Mouse (Mus musculus) CH12.LX (cell line): ENCODE data around the gene Krtap12-1. TPM values are rescaled to one million over a fixed set of nuclear protein-coding genes. Genes with fewer than 3 reads are reported as not detected.

Experiments
- DNase-seq: peaks from one replicate; pipeline ENCODE4 v3.0.0-alpha.2; 2013; ENCODE audit errors: extremely low read depth
- H3K27ac ChIP-seq: 2 replicates; pipeline ENCODE4 v1.5.1; 2012; ENCODE audit warnings: low read depth, mild to moderate bottlenecking, control low read depth, moderate library complexity; ENCODE audit not compliant: insufficient read depth
- H3K27me3 ChIP-seq: replicated peaks from 2 replicates; pipeline ENCODE3; 2012; ENCODE audit warnings: inconsistent platforms
- H3K36me3 ChIP-seq, 2 experiments: replicated peaks in 1 of 2; 2 replicates each; pipeline versions ENCODE3 to v1.6.1; 2012; ENCODE audit warnings: inconsistent platforms in 1 of 2, low read length in 1 of 2, mild to moderate bottlenecking in 1 of 2, mixed read lengths in 1 of 2, moderate library complexity in 1 of 2; ENCODE audit not compliant: control insufficient read depth in 1 of 2, insufficient read depth in 1 of 2
- H3K4me1 ChIP-seq, 2 experiments: 2 replicates each; pipeline ENCODE4 v1.6.1; 2012; ENCODE audit warnings: inconsistent platforms in 1 of 2, moderate library complexity in 1 of 2; ENCODE audit not compliant: insufficient read depth in 2 of 2, control insufficient read depth in 1 of 2
- H3K4me2 ChIP-seq: 2 replicates; pipeline ENCODE4 v1.6.1; 2012; ENCODE audit warnings: low read depth, mild to moderate bottlenecking, control low read depth; ENCODE audit not compliant: poor library complexity, insufficient read depth, severe bottlenecking
- H3K4me3 ChIP-seq, 3 experiments: fragments of 150-350 bp in 1 of 3; sonication (generic) in 1 of 3; replicated peaks in 1 of 3; 2 replicates each; pipeline versions ENCODE3 to v1.5.1; 2011 to 2012; ENCODE audit warnings: low read depth in 2 of 3, low read length in 2 of 3, mild to moderate bottlenecking in 2 of 3, moderate library complexity in 2 of 3, control low read depth in 1 of 3, improper control_type of control experiment in 1 of 3, inconsistent platforms in 1 of 3, mixed read lengths in 1 of 3; ENCODE audit not compliant: poor library complexity in 1 of 3
- H3K79me2 ChIP-seq: replicated peaks from 2 replicates; pipeline ENCODE4 v1.6.1; 2012; ENCODE audit warnings: mild to moderate bottlenecking, moderate library complexity; ENCODE audit not compliant: control insufficient read depth, poor library complexity, insufficient read depth, severe bottlenecking; ENCODE audit errors: extremely low read depth
- H3K9ac ChIP-seq: 2 replicates; pipeline ENCODE4 v1.6.1; 2012; ENCODE audit warnings: low read depth, mild to moderate bottlenecking, control low read depth, moderate library complexity; ENCODE audit not compliant: insufficient read depth
- H3K9me3 ChIP-seq: replicated peaks from 2 replicates; pipeline ENCODE3; 2012; ENCODE audit warnings: low read length, inconsistent platforms, mixed read lengths
- CHD2 ChIP-seq: IDR thresholded peaks from 2 replicates; pipeline ENCODE4 v1.6.1; 2011; ENCODE audit warnings: low read length, improper control_type of control experiment
- CTCF ChIP-seq, 2 experiments: IDR thresholded peaks in 1 of 2; conservative IDR thresholded peaks in 1 of 2; 2 replicates each; pipeline ENCODE4 v1.5.1; 2011 to 2012; ENCODE audit warnings: low read depth in 2 of 2, low read length in 2 of 2, improper control_type of control experiment in 1 of 2, inconsistent platforms in 1 of 2, mild to moderate bottlenecking in 1 of 2, moderate library complexity in 1 of 2
- E2F4 ChIP-seq: IDR thresholded peaks from 2 replicates; pipeline ENCODE4 v1.6.1; 2011; ENCODE audit warnings: low read depth, low read length, improper control_type of control experiment; ENCODE audit not compliant: insufficient replicate concordance
- JUND ChIP-seq: conservative IDR thresholded peaks from 2 replicates; pipeline ENCODE4 v1.6.1; 2011; ENCODE audit warnings: low read depth, low read length, improper control_type of control experiment
- KAT2A ChIP-seq: IDR thresholded peaks from 2 replicates; pipeline ENCODE4 v1.6.1; 2012; ENCODE audit warnings: low read length, improper control_type of control experiment, inconsistent platforms; ENCODE audit not compliant: insufficient replicate concordance
- MAZ ChIP-seq: IDR thresholded peaks from 2 replicates; pipeline ENCODE4 v1.6.1; 2012; ENCODE audit warnings: low read depth, mild to moderate bottlenecking, inconsistent platforms, low read length, improper control_type of control experiment, moderate library complexity
- MEF2A ChIP-seq: IDR thresholded peaks from 2 replicates; pipeline ENCODE4 v1.6.1; 2014; ENCODE audit warnings: low read depth, mild to moderate bottlenecking, inconsistent platforms, low read length, improper control_type of control experiment, borderline replicate concordance
- MXI1 ChIP-seq: IDR thresholded peaks from 2 replicates; pipeline ENCODE4 v1.6.1; 2011; ENCODE audit warnings: mild to moderate bottlenecking, low read depth, low read length, improper control_type of control experiment
- NELFE ChIP-seq: IDR thresholded peaks from 2 replicates; pipeline ENCODE4 v1.6.1; 2011; ENCODE audit warnings: low read depth, low read length, improper control_type of control experiment
- NRF1 ChIP-seq: IDR thresholded peaks from 2 replicates; pipeline ENCODE4 v1.6.1; 2014; ENCODE audit warnings: low read depth, mild to moderate bottlenecking, inconsistent platforms, low read length, improper control_type of control experiment, moderate library complexity
- POLR2AphosphoS2 ChIP-seq: IDR thresholded peaks from 2 replicates; pipeline ENCODE4 v1.6.1; 2011; ENCODE audit warnings: low read depth, low read length, improper control_type of control experiment
- RCOR1 ChIP-seq: conservative IDR thresholded peaks from 2 replicates; pipeline ENCODE4 v1.6.1; 2012; ENCODE audit warnings: low read depth, mild to moderate bottlenecking, inconsistent platforms, low read length, improper control_type of control experiment
- TCF12 ChIP-seq: IDR thresholded peaks from 2 replicates; pipeline ENCODE4 v1.6.1; 2014; ENCODE audit warnings: low read depth, mild to moderate bottlenecking, inconsistent platforms, low read length, improper control_type of control experiment
- ZMIZ1 ChIP-seq: IDR thresholded peaks from 2 replicates; pipeline ENCODE4 v1.6.1; 2012; ENCODE audit warnings: low read depth, mild to moderate bottlenecking, inconsistent platforms, low read length, improper control_type of control experiment
- ZNF384 ChIP-seq: IDR thresholded peaks from 2 replicates; pipeline ENCODE4 v1.6.1; 2012; ENCODE audit warnings: low read depth, low read length, improper control_type of control experiment, inconsistent platforms
- dilution Hi-C: fragments of 300-500 bp; cut with MboI; formaldehyde crosslinking; loops from 2 replicates; pipeline ENCODE4 v1.14.3; 2020; ENCODE audit warnings: low sequenced_read_pairs; ENCODE audit not compliant: extremely low pct_unique_long_range_greater_than_20kb, extremely low pct_ligation_motif_present
- in situ Hi-C: fragments of 300-500 bp; cut with MboI; formaldehyde crosslinking; loops from 3 replicates; pipeline ENCODE4 v1.14.3; 2019; ENCODE audit warnings: low sequenced_read_pairs, low pct_ligation_motif_present, low pct_unique_long_range_greater_than_20kb, mixed read lengths
- polyA plus RNA-seq: library from polyadenylated mRNA; unstranded; fragments of >175 nt; gene quantifications from 2 replicates; pipeline ENCODE4 v1.2.1, GENCODE M21; 2012; ENCODE audit warnings: low read depth; ENCODE audit not compliant: insufficient read length
- total RNA-seq, 2 experiments: library from RNA; depleted of rRNA; stranded (reverse); fragments of 300-350 nt in 1 of 2; fragments of >200 nt in 1 of 2; gene quantifications; 2 replicates each; pipeline ENCODE4 v1.2.3; 2012 to 2014

Gene Krtap12-1
- total and polyA plus RNA-seq, 3 experiments: not detected

GRCm38 (mm10) chr10:77769727-77770126 lies 49.3 kb downstream of the Krtap12-1 start:
- no peaks in the 10 kb centered on the region for H3K79me2 ChIP-seq
- dilution Hi-C loops (no loop called here), in situ Hi-C loops (no loop called here)
- no peaks in the 10 kb centered on the region for H3K4me1 ChIP-seq
- no peak overlapping the region for H3K4me3 ChIP-seq
- DNase-seq: no peak
- no peaks in the 10 kb centered on the region for H3K9me3 ChIP-seq
- no peaks in the 10 kb centered on the region for H3K36me3 ChIP-seq
- no peak overlapping the region for H3K4me2 ChIP-seq
- TF ChIP-seq KAT2A (no peak), NRF1 (no peak), CTCF (conservative IDR thresholded peaks at IDR 0.05 in 1 of 2, IDR thresholded peaks at IDR 0.05 in 1 of 2; ENCODE audit: low read depth in 2 of 2, low read length in 2 of 2) (no peak), MEF2A (no peak), NELFE (no peak), MXI1 (no peak), ZNF384 (no peak), TCF12 (no peak), CHD2 (no peak), RCOR1 (no peak), E2F4 (no peak), MAZ (no peak), JUND (no peak), ZMIZ1 (no peak), POLR2AphosphoS2 (no peak)
- no peak overlapping the region for H3K9ac ChIP-seq
- peaks cover 42% of the 10 kb centered on the region for H3K27me3 ChIP-seq
- H3K27ac ChIP-seq: no peak overlapping the region

Other genes starting within 250 kb of the Krtap12-1 start
Only the 20 nearest of the 31 such genes appear.
- gene Ube2g2, start 98.3 kb upstream of the Krtap12-1 start, total RNA-seq (2012; rRNA removed): 28.7 and 41.2 TPM in 2 replicates
- gene Ube2g2, start 98.3 kb upstream of the Krtap12-1 start, total RNA-seq (2014; rRNA removed): 32.6 and 40.8 TPM in 2 replicates
- 59.4 and 72.2 TPM in 2 replicates for gene Ube2g2, start 98.3 kb upstream of the Krtap12-1 start, polyA plus RNA-seq
- 0.17 and 0.42 TPM in 2 replicates for gene Tspear, start 34.0 kb upstream of the Krtap12-1 start, total RNA-seq (2012; rRNA removed)
- 0.09 TPM in 1 of 2 replicates, not detected in the other for gene Tspear, start 34.0 kb upstream of the Krtap12-1 start, total RNA-seq (2014; rRNA removed)
- 0.11 TPM in 1 of 2 replicates, not detected in the other for gene Tspear, start 34.0 kb upstream of the Krtap12-1 start, polyA plus RNA-seq
- gene Gm19402, start 29.8 kb upstream of the Krtap12-1 start, total RNA-seq (2012; rRNA removed): not detected in 2 replicates
- not detected in 2 replicates for gene Gm19402, start 29.8 kb upstream of the Krtap12-1 start, total RNA-seq (2014; rRNA removed)
- not detected in 2 replicates for gene Gm19402, start 29.8 kb upstream of the Krtap12-1 start, polyA plus RNA-seq
- not detected in 2 replicates for gene Gm9508, start 23.4 kb upstream of the Krtap12-1 start, total RNA-seq (2012; rRNA removed)
- not detected in 2 replicates for gene Gm9508, start 23.4 kb upstream of the Krtap12-1 start, total RNA-seq (2014; rRNA removed)
- not detected in 2 replicates for gene Gm9508, start 23.4 kb upstream of the Krtap12-1 start, polyA plus RNA-seq
- gene Gm10272, start 14.0 kb upstream of the Krtap12-1 start, total RNA-seq (2012; rRNA removed): not detected in 2 replicates
- gene Gm10272, start 14.0 kb upstream of the Krtap12-1 start, total RNA-seq (2014; rRNA removed): not detected in 2 replicates
- not detected in 2 replicates for gene Gm10272, start 14.0 kb upstream of the Krtap12-1 start, polyA plus RNA-seq
- gene Gm10024, start 9.1 kb upstream of the Krtap12-1 start, total RNA-seq (2012; rRNA removed): not detected in 2 replicates
- not detected in 2 replicates for gene Gm10024, start 9.1 kb upstream of the Krtap12-1 start, total RNA-seq (2014; rRNA removed)
- gene Gm10024, start 9.1 kb upstream of the Krtap12-1 start, polyA plus RNA-seq: not detected in 2 replicates
- gene Gm10142, start 4.8 kb upstream of the Krtap12-1 start, total RNA-seq (2012; rRNA removed): not detected in 2 replicates
- gene Gm10142, start 4.8 kb upstream of the Krtap12-1 start, total RNA-seq (2014; rRNA removed): not detected in 2 replicates
- gene Gm10142, start 4.8 kb upstream of the Krtap12-1 start, polyA plus RNA-seq: not detected in 2 replicates
- gene Gm10100, start 5.9 kb downstream of the Krtap12-1 start, total RNA-seq (2012; rRNA removed): not detected in 2 replicates
- not detected in 2 replicates for gene Gm10100, start 5.9 kb downstream of the Krtap12-1 start, total RNA-seq (2014; rRNA removed)
- not detected in 2 replicates for gene Gm10100, start 5.9 kb downstream of the Krtap12-1 start, polyA plus RNA-seq
- not detected in 2 replicates for gene Gm18596, start 22.0 kb downstream of the Krtap12-1 start, total RNA-seq (2012; rRNA removed)
- gene Gm18596, start 22.0 kb downstream of the Krtap12-1 start, total RNA-seq (2014; rRNA removed): not detected in 2 replicates
- not detected in 2 replicates for gene Gm18596, start 22.0 kb downstream of the Krtap12-1 start, polyA plus RNA-seq
- gene Gm9736, start 30.8 kb downstream of the Krtap12-1 start, total RNA-seq (2012; rRNA removed): not detected in 2 replicates
- not detected in 2 replicates for gene Gm9736, start 30.8 kb downstream of the Krtap12-1 start, total RNA-seq (2014; rRNA removed)
- gene Gm9736, start 30.8 kb downstream of the Krtap12-1 start, polyA plus RNA-seq: not detected in 2 replicates
- not detected in 2 replicates for gene Gm3233, start 39.1 kb downstream of the Krtap12-1 start, total RNA-seq (2012; rRNA removed)
- gene Gm3233, start 39.1 kb downstream of the Krtap12-1 start, total RNA-seq (2014; rRNA removed): not detected in 2 replicates
- gene Gm3233, start 39.1 kb downstream of the Krtap12-1 start, polyA plus RNA-seq: not detected in 2 replicates
- not detected in 2 replicates for gene Gm3238, start 50.7 kb downstream of the Krtap12-1 start, total RNA-seq (2012; rRNA removed)
- not detected in 2 replicates for gene Gm3238, start 50.7 kb downstream of the Krtap12-1 start, total RNA-seq (2014; rRNA removed)
- gene Gm3238, start 50.7 kb downstream of the Krtap12-1 start, polyA plus RNA-seq: not detected in 2 replicates
- not detected in 2 replicates for gene Gm7138, start 56.3 kb downstream of the Krtap12-1 start, total RNA-seq (2012; rRNA removed)
- not detected in 2 replicates for gene Gm7138, start 56.3 kb downstream of the Krtap12-1 start, total RNA-seq (2014; rRNA removed)
- not detected in 2 replicates for gene Gm7138, start 56.3 kb downstream of the Krtap12-1 start, polyA plus RNA-seq
- not detected in 2 replicates for gene Gm3250, start 61.9 kb downstream of the Krtap12-1 start, total RNA-seq (2012; rRNA removed)
- not detected in 2 replicates for gene Gm3250, start 61.9 kb downstream of the Krtap12-1 start, total RNA-seq (2014; rRNA removed)
- gene Gm3250, start 61.9 kb downstream of the Krtap12-1 start, polyA plus RNA-seq: not detected in 2 replicates
- not detected in 2 replicates for gene Gm7137, start 67.6 kb downstream of the Krtap12-1 start, total RNA-seq (2012; rRNA removed)
- gene Gm7137, start 67.6 kb downstream of the Krtap12-1 start, total RNA-seq (2014; rRNA removed): not detected in 2 replicates
- not detected in 2 replicates for gene Gm7137, start 67.6 kb downstream of the Krtap12-1 start, polyA plus RNA-seq
- not detected in 2 replicates for gene Gm9639, start 74.5 kb downstream of the Krtap12-1 start, total RNA-seq (2012; rRNA removed)
- not detected in 2 replicates for gene Gm9639, start 74.5 kb downstream of the Krtap12-1 start, total RNA-seq (2014; rRNA removed)
- gene Gm9639, start 74.5 kb downstream of the Krtap12-1 start, polyA plus RNA-seq: not detected in 2 replicates
- gene Gm19668, start 78.5 kb downstream of the Krtap12-1 start, total RNA-seq (2012; rRNA removed): not detected in 2 replicates
- not detected in 2 replicates for gene Gm19668, start 78.5 kb downstream of the Krtap12-1 start, total RNA-seq (2014; rRNA removed)
- not detected in 2 replicates for gene Gm19668, start 78.5 kb downstream of the Krtap12-1 start, polyA plus RNA-seq
- gene Gm9507, start 91.2 kb downstream of the Krtap12-1 start, total RNA-seq (2012; rRNA removed): not detected in 2 replicates
- gene Gm9507, start 91.2 kb downstream of the Krtap12-1 start, total RNA-seq (2014; rRNA removed): not detected in 2 replicates
- gene Gm9507, start 91.2 kb downstream of the Krtap12-1 start, polyA plus RNA-seq: not detected in 2 replicates
- gene Gm2696, start 94.1 kb downstream of the Krtap12-1 start, total RNA-seq (2012; rRNA removed): not detected in 2 replicates
- gene Gm2696, start 94.1 kb downstream of the Krtap12-1 start, total RNA-seq (2014; rRNA removed): not detected in 2 replicates
- gene Gm2696, start 94.1 kb downstream of the Krtap12-1 start, polyA plus RNA-seq: not detected in 2 replicates
- gene Krtap10-4, start 106.5 kb downstream of the Krtap12-1 start, total RNA-seq (2012; rRNA removed): not detected in 2 replicates
- gene Krtap10-4, start 106.5 kb downstream of the Krtap12-1 start, total RNA-seq (2014; rRNA removed): not detected in 2 replicates
- not detected in 2 replicates for gene Krtap10-4, start 106.5 kb downstream of the Krtap12-1 start, polyA plus RNA-seq